Mouse (Mus musculus) Patski (cell line): Measurements from ENCODE around the gene Hist3h2ba. TPM values are rescaled to one million over a fixed set of nuclear protein-coding genes. Genes with fewer than 3 reads are reported as not detected.

Experiments used
- ATAC-seq: fragments of 100-300 bp; one replicate; pipeline ENCODE4 v1.8.0; 2021
- CTCF ChIA-PET: fragments of 350-600 bp; sonication (Branson Sonifier 250); formaldehyde crosslinking; loops from one replicate; lab custom pipeline; 2022; ENCODE audit warnings: inconsistent platforms; lab: Charles Lee
- POLR2A ChIA-PET: fragments of 350-600 bp; sonication (Branson Sonifier 250); formaldehyde crosslinking; loops from one replicate; lab custom pipeline; 2022; ENCODE audit warnings: antibody characterized with exemption, inconsistent platforms; lab: Charles Lee
- DNase-seq: peaks from one replicate; pipeline ENCODE4 v3.0.0-alpha.2; 2011; ENCODE audit warnings: low read depth, low spot score
- H3K27me3 ChIP-seq: fragments of 371-371 bp; one replicate; pipeline ENCODE4 v1.5.1; 2021
- CTCF ChIP-seq: fragments of 100-300 bp; IDR thresholded peaks from one replicate; pipeline ENCODE4 v1.5.1; 2021
- in situ Hi-C: fragments of 300-500 bp; cut with MboI; formaldehyde crosslinking; loops from 3 replicates; pipeline ENCODE4 v1.11.1; 2018; ENCODE audit warnings: low pct_unique_long_range_greater_than_20kb, mixed read lengths
- polyA plus RNA-seq: library from polyadenylated mRNA; unstranded; gene quantifications from one replicate; pipeline ENCODE4 v1.2.3, GENCODE M21; 2021

Gene Hist3h2ba
- polyA plus RNA-seq, 1 experiment from 2014 or later, result 7.1 TPM

- no peak for DNase-seq
- TF ChIP-seq CTCF, result no peak
- H3K27me3 ChIP-seq, result peaks cover 8% of the 10 kb centered on the region
- in situ Hi-C loops, result no loop called here
- ChIA-PET CTCF (interaction anchor here (1.2 to 7.3 kb wide), 3 partner anchors 10 to 14 kb away, joined by 6 to 64 read pairs (median 6); partner anchors contain the start of gene Zfp39), POLR2A (no interaction called here)
- ATAC-seq, result no peak
Observed at GRCm38 (mm10) chr11:58917745-58918366, 30.9 kb upstream of the Hist3h2ba start, which contains the start of gene Btnl10. Btnl10 (plus strand) TSS chr11:58917908.

DNA sequence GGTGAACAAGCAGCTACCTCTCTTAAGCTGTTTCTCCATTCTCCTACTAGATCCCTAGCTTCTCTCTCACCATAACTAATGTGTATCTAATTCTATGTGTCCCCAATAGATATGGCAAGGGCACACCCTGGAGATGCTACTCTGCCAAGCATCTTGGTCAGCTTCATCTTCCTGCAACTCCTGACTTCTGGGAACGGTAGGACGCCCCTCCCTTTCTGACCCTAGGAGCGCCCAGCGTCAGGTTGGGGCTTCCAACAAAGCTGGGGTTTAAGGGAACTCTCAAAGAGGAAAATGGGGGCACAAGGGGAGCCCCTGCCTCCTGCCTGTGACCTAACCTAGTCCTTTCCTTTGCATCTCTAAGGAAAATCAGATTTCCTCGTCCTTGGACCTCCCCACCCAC is 30.0 kb upstream of the Hist3h2ba start:
- TF ChIP-seq CTCF, result no peak
- H3K27me3 ChIP-seq, result peaks cover 8% of the 10 kb centered on the region
- ATAC-seq, result no peak
- in situ Hi-C loops, result no loop called here
- no peak for DNase-seq
- CTCF ChIA-PET, result interaction anchor here (1.1 to 7.3 kb wide), 3 partner anchors 10 to 13 kb away, joined by 3 to 64 read pairs (median 6); no protein-coding TSS in a partner anchor
- POLR2A ChIA-PET, result no interaction called here

GRCm38 (mm10) chr11:58922420-58922819 is 26.3 kb upstream of the Hist3h2ba start:
- in situ Hi-C loops, result no loop called here

GRCm38 (mm10) chr11:58926651-58927050 is 22.1 kb upstream of the Hist3h2ba start:
- POLR2A ChIA-PET, result interaction anchor here (0.5 kb wide), 1 partner anchor 62 kb away, joined by 3 read pairs; no protein-coding TSS in a partner anchor

More at GRCm38 (mm10) chr11:58922420-58922819, 26.3 kb upstream of the Hist3h2ba start:
- peaks cover 8% of the 10 kb centered on the region for H3K27me3 ChIP-seq
- TF ChIP-seq CTCF, result no peak
- ChIA-PET CTCF (no interaction called here), POLR2A (interaction anchor here (0.6 to 0.9 kb wide), 2 partner anchors 9 to 19 kb away, joined by 3 to 4 read pairs; no protein-coding TSS in a partner anchor)
- no peak for ATAC-seq
- no peak for DNase-seq

GRCm38 (mm10) chr11:58927053-58927452 is 21.7 kb upstream of the Hist3h2ba start:
- TF ChIP-seq CTCF, result no peak
- DNase-seq (no peak), ATAC-seq (no peak)
- peaks cover 3% of the 10 kb centered on the region for H3K27me3 ChIP-seq
- POLR2A ChIA-PET, result interaction anchor here (0.5 kb wide), 1 partner anchor 61 kb away, joined by 3 read pairs; no protein-coding TSS in a partner anchor
- in situ Hi-C loops, result no loop called here
- CTCF ChIA-PET, result interaction anchor here (0.7 to 7.5 kb wide), 3 partner anchors 10 to 50 kb away, joined by 3 to 64 read pairs (median 8); partner anchors contain the start of genes Btnl10 and Trim11

More at GRCm38 (mm10) chr11:58926651-58927050, 22.1 kb upstream of the Hist3h2ba start:
- in situ Hi-C loops, result no loop called here
- ATAC-seq (no peak), DNase-seq (no peak)
- no peak for TF ChIP-seq CTCF
- CTCF ChIA-PET, result interaction anchor here (7.5 kb wide), 1 partner anchor 10 kb away, joined by 64 read pairs; the partner anchor contains the start of gene Btnl10
- H3K27me3 ChIP-seq, result peaks cover 3% of the 10 kb centered on the region

DNA sequence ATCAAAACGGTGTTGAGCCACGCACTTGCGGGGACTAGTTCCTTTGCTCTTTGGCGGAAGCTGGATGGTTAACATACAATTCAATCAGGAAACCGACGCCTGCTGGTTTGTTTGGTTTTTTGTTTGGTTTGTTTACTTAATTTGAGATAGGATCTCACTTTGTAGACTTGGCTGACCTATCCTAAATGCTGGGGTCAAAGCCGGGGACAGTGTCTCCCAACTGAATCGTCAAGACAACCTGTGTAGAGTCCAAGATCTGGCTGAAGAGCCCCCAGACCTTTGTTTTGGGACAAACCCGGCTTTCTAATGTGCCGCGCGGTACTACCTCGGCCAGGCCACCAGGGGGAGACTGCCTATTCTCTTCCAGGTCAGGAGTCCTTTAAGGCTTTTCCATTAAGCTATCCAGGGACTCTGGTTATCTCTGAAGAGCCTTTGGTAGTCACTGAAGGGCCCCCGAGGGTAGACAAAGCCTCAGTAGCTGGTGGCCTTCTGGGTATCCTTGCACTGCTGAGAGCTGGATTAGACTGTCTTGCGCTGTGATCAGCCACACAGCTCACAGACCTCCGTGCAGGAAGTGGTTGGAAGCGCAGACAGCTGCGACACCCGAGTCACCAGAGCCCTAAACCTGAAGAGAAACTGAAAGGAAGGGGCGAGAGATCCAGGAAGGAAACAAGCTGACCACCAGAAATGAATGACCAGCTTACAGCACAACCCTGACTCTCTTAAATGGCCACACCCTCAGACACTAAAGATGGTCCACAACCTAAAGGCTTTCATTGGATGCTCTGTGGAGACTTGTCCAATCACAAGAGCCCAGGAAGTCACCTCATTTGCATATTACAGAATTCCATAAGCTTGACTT is 20.7 kb upstream of the Hist3h2ba start:
- in situ Hi-C loops, result no loop called here
- ATAC-seq (no peak), DNase-seq (no peak)
- peaks cover 3% of the 10 kb centered on the region for H3K27me3 ChIP-seq
- POLR2A ChIA-PET, result interaction anchor here (0.7 to 0.9 kb wide), 4 partner anchors 19 to 61 kb away, joined by 3 read pairs; partner anchors contain the start of genes 2810021J22Rik, Hist3h2a, Hist3h2ba and Trim17
- TF ChIP-seq CTCF, result peak; percentile 81
- CTCF ChIA-PET, result interaction anchor here (0.6 to 7.5 kb wide), 10 partner anchors 9 to 49 kb away, joined by 3 to 64 read pairs (median 4); partner anchors contain the start of genes Btnl10, Hist3h2a, Hist3h2ba and Trim11

GRCm38 (mm10) chr11:58929055-58929454 is 19.7 kb upstream of the Hist3h2ba start:
- no peak for ATAC-seq
- in situ Hi-C loops, result no loop called here
- H3K27me3 ChIP-seq, result peaks cover 2% of the 10 kb centered on the region
- POLR2A ChIA-PET, result interaction anchor here (0.9 to 1.2 kb wide), 2 partner anchors 15 to 18 kb away, joined by 3 to 4 read pairs; no protein-coding TSS in a partner anchor
- no peak for DNase-seq
- TF ChIP-seq CTCF, result no peak
- CTCF ChIA-PET, result interaction anchor here (1.2 to 7.5 kb wide), 6 partner anchors 8 to 48 kb away, joined by 4 to 64 read pairs (median 5); partner anchors contain the start of genes Btnl10, Hist3h2ba and Trim11

GRCm38 (mm10) chr11:58929641-58930040 is 19.1 kb upstream of the Hist3h2ba start:
- in situ Hi-C loops, result no loop called here
- DNase-seq (no peak), ATAC-seq (no peak)
- no peak for TF ChIP-seq CTCF
- no peaks in the 10 kb centered on the region for H3K27me3 ChIP-seq
- POLR2A ChIA-PET, result interaction anchor here (1.2 kb wide), 1 partner anchor 15 kb away, joined by 4 read pairs; no protein-coding TSS in a partner anchor
- CTCF ChIA-PET, result interaction anchor here (7.5 kb wide), 1 partner anchor 13 kb away, joined by 64 read pairs; the partner anchor contains the start of gene Btnl10

GRCm38 (mm10) chr11:58930254-58930653 is 18.5 kb upstream of the Hist3h2ba start:
- ChIA-PET POLR2A (no interaction called here), CTCF (interaction anchor here (1.4 to 7.5 kb wide), 3 partner anchors 10 to 51 kb away, joined by 4 to 64 read pairs (median 4); partner anchors contain the start of gene Btnl10)
- no peak for TF ChIP-seq CTCF
- in situ Hi-C loops, result no loop called here
- no peak for ATAC-seq
- no peaks in the 10 kb centered on the region for H3K27me3 ChIP-seq
- no peak for DNase-seq
